Mouse (Mus musculus) CH12.LX (cell line): ENCODE measurements around the gene Farp1. TPM values are rescaled to one million over a fixed set of nuclear protein-coding genes. Genes with fewer than 3 reads are reported as not detected.

ENCODE experiments used
- DNase-seq: peaks from one replicate; pipeline ENCODE4 v3.0.0-alpha.2; 2013; ENCODE audit errors: extremely low read depth
- H3K27ac ChIP-seq: 2 replicates; pipeline ENCODE4 v1.5.1; 2012; ENCODE audit warnings: low read depth, mild to moderate bottlenecking, control low read depth, moderate library complexity; ENCODE audit not compliant: insufficient read depth
- H3K27me3 ChIP-seq: replicated peaks from 2 replicates; pipeline ENCODE3; 2012; ENCODE audit warnings: inconsistent platforms
- H3K36me3 ChIP-seq, 2 experiments: replicated peaks in 1 of 2; 2 replicates each; pipeline versions ENCODE3 to v1.6.1; 2012; ENCODE audit warnings: inconsistent platforms in 1 of 2, low read length in 1 of 2, mild to moderate bottlenecking in 1 of 2, mixed read lengths in 1 of 2, moderate library complexity in 1 of 2; ENCODE audit not compliant: control insufficient read depth in 1 of 2, insufficient read depth in 1 of 2
- H3K4me1 ChIP-seq, 2 experiments: 2 replicates each; pipeline ENCODE4 v1.6.1; 2012; ENCODE audit warnings: inconsistent platforms in 1 of 2, moderate library complexity in 1 of 2; ENCODE audit not compliant: insufficient read depth in 2 of 2, control insufficient read depth in 1 of 2
- H3K4me2 ChIP-seq: 2 replicates; pipeline ENCODE4 v1.6.1; 2012; ENCODE audit warnings: low read depth, mild to moderate bottlenecking, control low read depth; ENCODE audit not compliant: poor library complexity, insufficient read depth, severe bottlenecking
- H3K4me3 ChIP-seq, 3 experiments: fragments of 150-350 bp in 1 of 3; sonication (generic) in 1 of 3; replicated peaks in 1 of 3; 2 replicates each; pipeline versions ENCODE3 to v1.5.1; 2011 to 2012; ENCODE audit warnings: low read depth in 2 of 3, low read length in 2 of 3, mild to moderate bottlenecking in 2 of 3, moderate library complexity in 2 of 3, control low read depth in 1 of 3, improper control_type of control experiment in 1 of 3, inconsistent platforms in 1 of 3, mixed read lengths in 1 of 3; ENCODE audit not compliant: poor library complexity in 1 of 3
- H3K79me2 ChIP-seq: replicated peaks from 2 replicates; pipeline ENCODE4 v1.6.1; 2012; ENCODE audit warnings: mild to moderate bottlenecking, moderate library complexity; ENCODE audit not compliant: control insufficient read depth, poor library complexity, insufficient read depth, severe bottlenecking; ENCODE audit errors: extremely low read depth
- H3K9ac ChIP-seq: 2 replicates; pipeline ENCODE4 v1.6.1; 2012; ENCODE audit warnings: low read depth, mild to moderate bottlenecking, control low read depth, moderate library complexity; ENCODE audit not compliant: insufficient read depth
- H3K9me3 ChIP-seq: replicated peaks from 2 replicates; pipeline ENCODE3; 2012; ENCODE audit warnings: low read length, inconsistent platforms, mixed read lengths
- CHD2 ChIP-seq: IDR thresholded peaks from 2 replicates; pipeline ENCODE4 v1.6.1; 2011; ENCODE audit warnings: low read length, improper control_type of control experiment
- CTCF ChIP-seq, 2 experiments: IDR thresholded peaks in 1 of 2; conservative IDR thresholded peaks in 1 of 2; 2 replicates each; pipeline ENCODE4 v1.5.1; 2011 to 2012; ENCODE audit warnings: low read depth in 2 of 2, low read length in 2 of 2, improper control_type of control experiment in 1 of 2, inconsistent platforms in 1 of 2, mild to moderate bottlenecking in 1 of 2, moderate library complexity in 1 of 2
- ELF1 ChIP-seq: IDR thresholded peaks from 2 replicates; pipeline ENCODE4 v1.6.1; 2014; ENCODE audit warnings: low read depth, mild to moderate bottlenecking, inconsistent platforms, low read length, improper control_type of control experiment
- GABPA ChIP-seq: IDR thresholded peaks from 2 replicates; pipeline ENCODE4 v1.6.1; 2012; ENCODE audit warnings: low read depth, low read length, improper control_type of control experiment, inconsistent platforms; ENCODE audit not compliant: insufficient replicate concordance
- IRF4 ChIP-seq: IDR thresholded peaks from 2 replicates; pipeline ENCODE4 v1.6.1; 2014; ENCODE audit warnings: low read depth, mild to moderate bottlenecking, inconsistent platforms, low read length, improper control_type of control experiment
- JUN ChIP-seq: IDR thresholded peaks from 2 replicates; pipeline ENCODE4 v1.6.1; 2011; ENCODE audit warnings: low read depth, mild to moderate bottlenecking, low read length, improper control_type of control experiment, moderate library complexity; ENCODE audit not compliant: insufficient read depth
- KAT2A ChIP-seq: IDR thresholded peaks from 2 replicates; pipeline ENCODE4 v1.6.1; 2012; ENCODE audit warnings: low read length, improper control_type of control experiment, inconsistent platforms; ENCODE audit not compliant: insufficient replicate concordance
- MAFK ChIP-seq: IDR thresholded peaks from 2 replicates; pipeline ENCODE4 v1.6.1; 2011; ENCODE audit warnings: low read length, improper control_type of control experiment; ENCODE audit not compliant: insufficient replicate concordance
- MAX ChIP-seq: IDR thresholded peaks from 2 replicates; pipeline ENCODE4 v1.6.1; 2011; ENCODE audit warnings: low read length, improper control_type of control experiment
- MEF2A ChIP-seq: IDR thresholded peaks from 2 replicates; pipeline ENCODE4 v1.6.1; 2014; ENCODE audit warnings: low read depth, mild to moderate bottlenecking, inconsistent platforms, low read length, improper control_type of control experiment, borderline replicate concordance
- MYC ChIP-seq: IDR thresholded peaks from 2 replicates; pipeline ENCODE4 v1.6.1; 2011; ENCODE audit warnings: low read depth, mild to moderate bottlenecking, improper control_type of control experiment, low read length
- NELFE ChIP-seq: IDR thresholded peaks from 2 replicates; pipeline ENCODE4 v1.6.1; 2011; ENCODE audit warnings: low read depth, low read length, improper control_type of control experiment
- NRF1 ChIP-seq: IDR thresholded peaks from 2 replicates; pipeline ENCODE4 v1.6.1; 2014; ENCODE audit warnings: low read depth, mild to moderate bottlenecking, inconsistent platforms, low read length, improper control_type of control experiment, moderate library complexity
- PAX5 ChIP-seq: IDR thresholded peaks from 2 replicates; pipeline ENCODE4 v1.6.1; 2012; ENCODE audit warnings: low read length, inconsistent platforms, mixed read lengths
- POLR2AphosphoS2 ChIP-seq: IDR thresholded peaks from 2 replicates; pipeline ENCODE4 v1.6.1; 2011; ENCODE audit warnings: low read depth, low read length, improper control_type of control experiment
- RAD21 ChIP-seq: IDR thresholded peaks from 2 replicates; pipeline ENCODE4 v1.6.1; 2011; ENCODE audit warnings: low read depth, mild to moderate bottlenecking, low read length, improper control_type of control experiment, moderate library complexity
- RCOR1 ChIP-seq: conservative IDR thresholded peaks from 2 replicates; pipeline ENCODE4 v1.6.1; 2012; ENCODE audit warnings: low read depth, mild to moderate bottlenecking, inconsistent platforms, low read length, improper control_type of control experiment
- SMC3 ChIP-seq: IDR thresholded peaks from 2 replicates; pipeline ENCODE4 v1.6.1; 2011; ENCODE audit warnings: low read depth, low read length, improper control_type of control experiment
- TBP ChIP-seq: conservative IDR thresholded peaks from 2 replicates; pipeline ENCODE4 v1.6.1; 2011; ENCODE audit warnings: low read depth, low read length, improper control_type of control experiment
- TCF12 ChIP-seq: IDR thresholded peaks from 2 replicates; pipeline ENCODE4 v1.6.1; 2014; ENCODE audit warnings: low read depth, mild to moderate bottlenecking, inconsistent platforms, low read length, improper control_type of control experiment
- USF1 ChIP-seq: IDR thresholded peaks from 2 replicates; pipeline ENCODE4 v1.6.1; 2014; ENCODE audit warnings: low read depth, mild to moderate bottlenecking, inconsistent platforms, low read length, improper control_type of control experiment
- ZC3H11A ChIP-seq: IDR thresholded peaks from 2 replicates; pipeline ENCODE4 v1.6.1; 2012; ENCODE audit warnings: low read depth, mild to moderate bottlenecking, inconsistent platforms, low read length, improper control_type of control experiment
- ZKSCAN1 ChIP-seq: IDR thresholded peaks from 2 replicates; pipeline ENCODE4 v1.6.1; 2012; ENCODE audit warnings: low read depth, inconsistent platforms, low read length, improper control_type of control experiment, borderline replicate concordance
- dilution Hi-C: fragments of 300-500 bp; cut with MboI; formaldehyde crosslinking; loops from 2 replicates; pipeline ENCODE4 v1.14.3; 2020; ENCODE audit warnings: low sequenced_read_pairs; ENCODE audit not compliant: extremely low pct_unique_long_range_greater_than_20kb, extremely low pct_ligation_motif_present
- in situ Hi-C: fragments of 300-500 bp; cut with MboI; formaldehyde crosslinking; loops from 3 replicates; pipeline ENCODE4 v1.14.3; 2019; ENCODE audit warnings: low sequenced_read_pairs, low pct_ligation_motif_present, low pct_unique_long_range_greater_than_20kb, mixed read lengths
- polyA plus RNA-seq: library from polyadenylated mRNA; unstranded; fragments of >175 nt; gene quantifications from 2 replicates; pipeline ENCODE4 v1.2.1, GENCODE M21; 2012; ENCODE audit warnings: low read depth; ENCODE audit not compliant: insufficient read length
- total RNA-seq, 2 experiments: library from RNA; depleted of rRNA; stranded (reverse); fragments of 300-350 nt in 1 of 2; fragments of >200 nt in 1 of 2; gene quantifications; 2 replicates each; pipeline ENCODE4 v1.2.3; 2012 to 2014

Gene Farp1
- total and polyA plus RNA-seq, 3 experiments: 2.4 to 10.3 (median 2.5) TPM

DNA sequence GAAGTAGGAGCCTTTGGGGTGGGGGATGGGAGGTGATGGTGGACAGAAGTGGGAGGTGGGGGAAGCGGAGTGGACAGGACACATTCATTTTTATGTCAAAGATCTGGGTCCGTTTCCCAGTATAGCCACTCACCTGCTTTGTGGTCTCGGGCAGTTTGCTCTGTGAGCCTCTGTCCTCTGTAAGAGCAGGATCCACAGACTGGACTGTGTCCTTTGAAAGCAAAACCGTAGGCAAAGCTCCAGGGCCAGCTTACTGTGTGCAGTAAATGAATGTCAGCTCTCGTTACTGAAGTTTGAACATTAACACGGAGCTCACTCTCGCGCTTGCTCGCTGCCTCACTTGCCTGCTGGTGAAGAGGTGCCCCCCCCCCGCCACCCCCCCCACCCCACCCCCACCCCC, 110.7 kb downstream of the Farp1 start:
- no peak overlapping the region for H3K4me3 ChIP-seq
- no peak overlapping the region for H3K9ac ChIP-seq

DNA sequence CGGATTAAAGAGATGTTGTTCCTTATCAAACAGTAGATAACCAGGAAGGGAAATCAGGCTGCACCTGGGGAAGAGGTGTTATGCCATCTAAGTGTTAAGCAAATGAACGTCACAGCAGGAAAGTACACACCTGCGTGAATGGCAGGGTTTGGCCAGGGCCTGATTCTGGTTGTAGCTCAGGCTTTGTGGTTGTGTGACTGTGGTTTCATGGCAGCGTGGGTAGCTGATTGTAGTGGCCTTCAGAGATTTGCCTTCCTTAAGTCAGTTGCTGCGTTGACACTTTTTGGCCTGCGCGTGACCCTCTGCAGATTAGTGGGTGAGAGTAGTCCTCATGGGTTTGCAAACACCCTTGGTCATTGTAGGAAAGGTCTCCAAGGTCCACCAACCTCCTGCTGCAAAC, 111.2 kb downstream of the Farp1 start:
- H3K4me2 ChIP-seq: no peak overlapping the region
- dilution Hi-C loops: no loop called here
- H3K27ac ChIP-seq: no peak overlapping the region
- no peaks in the 10 kb centered on the region for H3K27me3 ChIP-seq
- H3K36me3 ChIP-seq: peaks cover 0 to 3% of the 10 kb centered on the region in 2 experiments
- H3K4me3 ChIP-seq: no peak overlapping the region
- no peak overlapping the region for H3K9ac ChIP-seq
- in situ Hi-C loops: no loop called here
- no peaks in the 10 kb centered on the region for H3K79me2 ChIP-seq
- H3K9me3 ChIP-seq: no peaks in the 10 kb centered on the region
- H3K4me1 ChIP-seq: peaks cover 12 to 42% of the 10 kb centered on the region in 2 experiments
- TF ChIP-seq USF1 (no peak), MYC (no peak), MAFK (no peak), TCF12 (no peak), IRF4 (no peak), ELF1 (no peak), TBP (no peak), GABPA (no peak), RAD21 (no peak), PAX5 (no peak), CTCF (conservative IDR thresholded peaks at IDR 0.05 in 1 of 2, IDR thresholded peaks at IDR 0.05 in 1 of 2; ENCODE audit: low read depth in 2 of 2, low read length in 2 of 2) (no peak), CHD2 (no peak), MAX (no peak), JUN (no peak), ZKSCAN1 (no peak), SMC3 (no peak)
- DNase-seq: no peak

More for the DNA sequence above, 110.7 kb downstream of the Farp1 start:
- dilution Hi-C loops (no loop called here), in situ Hi-C loops (no loop called here)
- Histone ChIP-seq H3K4me2 (no peak overlapping the region), H3K27ac (no peak overlapping the region), H3K9me3 (no peaks in the 10 kb centered on the region), H3K79me2 (no peaks in the 10 kb centered on the region), H3K4me1 (peaks cover 10 to 40% of the 10 kb centered on the region in 2 experiments), H3K36me3 (peaks cover 0 to 3% of the 10 kb centered on the region in 2 experiments), H3K27me3 (no peaks in the 10 kb centered on the region)
- no peak for DNase-seq
- TF ChIP-seq NELFE: no peak
- no peak for TF ChIP-seq ZC3H11A
- TF ChIP-seq RCOR1: no peak
- TF ChIP-seq MEF2A: no peak
- TF ChIP-seq MAX: no peak
- no peak for TF ChIP-seq IRF4
- TF ChIP-seq MAFK: no peak
- TF ChIP-seq POLR2AphosphoS2: no peak
- no peak for TF ChIP-seq NRF1
- TF ChIP-seq KAT2A: no peak
